Mouse (Mus musculus) adrenal gland, postnatal 25 days (tissue): Measurements from ENCODE around the gene Ccdc110. TPM values are rescaled to one million over a fixed set of nuclear protein-coding genes. Genes with fewer than 3 reads are reported as not detected.

Experiments used
- DNase-seq: peaks from one replicate; pipeline ENCODE4 v3.0.0; 2021; ENCODE audit warnings: mixed read lengths
- long read RNA-seq: library from polyadenylated mRNA; stranded (forward); transcript quantifications from one replicate; pipeline ENCODE4 v2.0.0, GENCODE M21; 2021
- total RNA-seq: library from RNA; stranded (reverse); gene quantifications from 2 replicates; pipeline ENCODE4 v1.2.3, GENCODE M21; 2021

The Ccdc110 gene
- not detected in 2 replicates for total RNA-seq
- long read RNA-seq = 0 reads

- DNase-seq = peak; percentile 99
Measured at GRCm38 (mm10) chr8:45934582-45935014, at the start of gene Ccdc110. Gene Ccdc110, plus strand, starts transcription at chr8:45934619.

- DNase-seq = peak; percentile 41
Measured at GRCm38 (mm10) chr8:45885202-45885685, 49.2 kb upstream of the Ccdc110 start, which contains the start of gene Pdlim3. Gene Pdlim3, plus strand, starts transcription at chr8:45885461.

DNA sequence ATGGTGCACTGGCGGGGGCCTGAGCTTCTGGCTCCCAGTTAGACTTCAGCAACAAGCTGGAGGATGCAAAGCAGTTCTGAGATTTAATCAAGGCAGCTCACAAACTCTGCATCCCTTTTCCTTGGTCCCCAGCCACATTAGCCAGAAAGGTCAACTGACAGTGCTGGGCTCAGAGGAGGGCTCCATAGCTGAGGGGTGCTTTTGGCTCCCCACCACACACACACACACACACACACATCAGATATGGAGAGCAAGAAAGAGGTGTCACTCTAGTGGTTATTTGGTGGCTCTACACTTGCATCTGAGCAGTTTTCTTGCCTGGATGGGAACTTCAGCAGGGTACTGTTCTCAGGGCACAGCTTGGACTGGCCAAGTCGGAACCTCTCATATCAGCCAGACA, 48.6 kb upstream of the Ccdc110 start:
- no peak for DNase-seq

DNA sequence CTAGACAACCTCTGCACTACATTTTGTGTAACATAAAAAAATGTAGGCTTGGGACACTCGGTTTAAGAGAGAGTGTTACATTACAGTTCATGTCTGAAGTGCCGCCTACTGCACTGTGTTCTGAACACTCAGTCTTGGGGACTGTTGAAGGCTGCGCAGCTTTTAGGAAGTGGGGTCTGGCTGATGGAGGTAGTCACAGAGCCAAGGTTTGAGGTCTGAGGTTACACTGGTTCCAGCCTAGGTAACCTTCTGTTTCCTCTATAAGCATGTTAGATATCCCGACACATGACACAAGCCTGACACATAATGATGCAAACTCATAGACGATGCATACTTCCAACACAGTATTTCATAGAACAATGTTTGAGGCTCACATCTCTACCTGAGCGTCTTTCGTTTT, 44.7 kb upstream of the Ccdc110 start:
- DNase-seq = no peak

GRCm38 (mm10) chr8:45896590-45896989, 37.8 kb upstream of the Ccdc110 start:
- no peak for DNase-seq

DNA sequence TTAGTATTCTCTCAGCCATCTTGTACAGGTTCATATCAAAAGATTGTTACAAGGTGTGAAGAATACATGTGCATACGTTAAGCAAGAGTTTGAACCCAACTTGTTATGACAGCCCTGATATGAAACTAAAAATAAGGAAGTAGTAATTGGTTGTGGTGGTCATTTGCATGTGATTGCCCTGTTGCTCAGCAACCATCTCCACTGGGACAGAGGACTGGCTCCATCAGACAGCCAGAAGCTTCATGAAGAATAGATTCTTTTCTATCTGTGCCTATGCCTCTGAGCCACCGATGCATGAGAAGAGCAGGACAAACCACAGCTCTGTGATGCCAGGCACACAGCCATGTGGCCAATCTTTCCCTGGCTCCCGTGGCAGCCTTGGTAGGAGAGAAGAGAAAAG, 34.6 kb upstream of the Ccdc110 start:
- DNase-seq = no peak

GRCm38 (mm10) chr8:45901626-45902025, 32.8 kb upstream of the Ccdc110 start:
- DNase-seq = no peak

DNA sequence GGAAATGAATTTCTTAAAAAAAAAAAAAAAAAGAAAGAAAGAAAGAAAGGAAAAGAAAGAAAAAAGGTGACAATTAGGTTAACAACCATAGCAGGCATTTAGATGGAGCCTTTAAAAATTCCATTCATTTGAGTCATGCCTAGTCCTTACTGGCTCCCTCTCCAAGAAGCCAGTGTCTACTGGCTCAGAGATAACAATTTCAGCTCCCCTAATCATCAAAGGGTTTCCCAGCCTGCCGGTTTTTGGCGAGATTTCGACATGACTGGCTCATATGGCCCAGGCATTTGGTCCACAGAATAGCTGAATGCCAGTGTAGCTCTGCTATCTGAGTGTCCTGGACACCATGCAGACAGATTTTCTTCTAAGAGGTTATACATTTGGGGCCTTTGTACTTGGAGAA, 30.8 kb upstream of the Ccdc110 start:
- no peak for DNase-seq

- no peak for DNase-seq
Measured at GRCm38 (mm10) chr8:45905591-45906250, 28.7 kb upstream of the Ccdc110 start.

- no peak for DNase-seq
Measured at GRCm38 (mm10) chr8:45906251-45906619, 28.2 kb upstream of the Ccdc110 start.

- DNase-seq = no peak
Measured at GRCm38 (mm10) chr8:45913707-45914106, 20.7 kb upstream of the Ccdc110 start.

- no peak for DNase-seq
Measured at GRCm38 (mm10) chr8:45916496-45916895, 17.9 kb upstream of the Ccdc110 start.

GRCm38 (mm10) chr8:45917040-45917679, 17.3 kb upstream of the Ccdc110 start:
- DNase-seq = no peak

GRCm38 (mm10) chr8:45918891-45919290, 15.5 kb upstream of the Ccdc110 start:
- DNase-seq = no peak

DNA sequence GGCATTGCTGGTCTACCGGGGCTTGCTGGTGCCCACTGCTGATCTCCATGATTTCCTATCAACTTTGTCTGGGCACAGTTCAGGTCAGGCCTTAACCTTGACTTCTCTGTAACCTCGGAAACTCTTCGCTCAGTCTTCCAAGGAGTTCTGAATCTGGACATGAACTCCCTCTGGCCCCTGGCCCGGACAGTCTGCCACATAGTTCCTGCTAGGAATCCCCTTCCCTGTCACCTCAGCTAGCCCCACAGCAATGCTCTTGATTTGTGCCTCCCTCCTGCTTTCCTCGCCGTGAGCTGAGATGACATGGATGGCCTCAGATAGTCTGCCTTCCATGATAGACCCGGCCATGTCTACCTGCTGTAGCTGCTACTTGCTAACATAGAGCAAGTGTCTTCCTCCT, 14.0 kb upstream of the Ccdc110 start:
- DNase-seq = no peak

DNA sequence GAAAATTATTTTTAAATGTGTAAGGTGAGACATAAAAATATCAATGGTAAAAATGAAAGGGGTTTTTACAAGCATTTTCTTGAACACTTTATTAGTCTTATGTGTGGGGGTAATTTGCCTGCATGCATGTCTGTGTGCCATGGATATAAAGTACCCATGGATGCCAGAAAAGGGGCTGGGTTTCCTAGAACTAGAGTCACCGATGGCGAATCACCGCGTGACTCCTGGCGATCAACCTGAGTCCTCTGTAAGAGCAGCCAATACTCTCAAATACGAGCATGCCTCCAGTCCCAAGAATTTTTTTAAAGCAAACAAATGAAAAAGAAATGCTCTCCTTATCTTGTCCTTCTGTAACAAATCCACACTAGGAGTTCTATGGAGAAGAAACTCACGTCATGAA, 12.3 kb upstream of the Ccdc110 start:
- no peak for DNase-seq

DNA sequence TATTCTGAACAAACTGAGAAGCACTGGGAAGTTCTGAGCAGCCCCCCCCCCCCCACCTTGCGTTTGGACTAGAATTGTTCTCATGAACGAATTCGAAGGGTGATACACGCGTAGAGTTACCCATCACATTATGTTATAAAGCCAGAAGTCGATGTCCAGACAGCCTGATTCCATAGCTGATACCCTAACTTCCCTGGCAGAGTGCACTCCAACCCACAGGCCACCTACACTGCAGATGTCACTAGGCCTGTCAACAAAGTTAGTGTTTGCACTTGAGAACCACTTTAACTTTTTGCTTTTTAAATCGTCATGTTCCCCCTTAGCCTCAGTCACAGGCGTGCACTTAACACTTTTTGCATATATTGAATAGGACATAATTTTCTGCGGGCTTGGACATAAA, 2.6 kb downstream of the Ccdc110 start:
- no peak for DNase-seq

GRCm38 (mm10) chr8:45946283-45946682, 11.9 kb downstream of the Ccdc110 start:
- DNase-seq = no peak

- DNase-seq = no peak
Measured at GRCm38 (mm10) chr8:45950622-45951021, 16.2 kb downstream of the Ccdc110 start.

GRCm38 (mm10) chr8:45970894-45971293, 36.5 kb downstream of the Ccdc110 start:
- no peak for DNase-seq

DNA sequence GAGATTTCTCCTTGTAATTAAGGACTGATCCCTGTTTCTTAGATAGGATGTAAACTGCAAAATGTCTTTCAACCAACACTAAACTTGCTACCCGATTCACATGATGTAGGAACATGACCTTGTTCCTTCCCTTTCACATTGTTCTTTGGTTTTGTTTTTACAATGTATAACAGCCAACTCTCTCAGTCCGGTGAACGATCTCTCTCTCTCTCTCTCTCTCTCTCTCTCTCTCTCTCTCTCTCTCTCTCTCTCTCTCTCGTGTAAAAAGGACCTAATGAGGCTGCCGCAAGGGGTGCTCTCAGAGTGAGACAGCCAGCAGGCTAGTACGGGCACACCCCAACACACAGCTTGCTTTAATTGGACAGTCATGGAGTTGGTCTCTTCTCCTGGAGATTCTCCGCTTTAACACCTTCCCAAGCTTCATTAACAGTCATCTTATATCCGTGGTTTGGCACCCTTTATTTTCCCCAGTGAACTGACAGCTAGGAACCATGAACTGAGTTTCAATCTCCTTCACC, 39.6 kb downstream of the Ccdc110 start:
- DNase-seq = no peak

DNA sequence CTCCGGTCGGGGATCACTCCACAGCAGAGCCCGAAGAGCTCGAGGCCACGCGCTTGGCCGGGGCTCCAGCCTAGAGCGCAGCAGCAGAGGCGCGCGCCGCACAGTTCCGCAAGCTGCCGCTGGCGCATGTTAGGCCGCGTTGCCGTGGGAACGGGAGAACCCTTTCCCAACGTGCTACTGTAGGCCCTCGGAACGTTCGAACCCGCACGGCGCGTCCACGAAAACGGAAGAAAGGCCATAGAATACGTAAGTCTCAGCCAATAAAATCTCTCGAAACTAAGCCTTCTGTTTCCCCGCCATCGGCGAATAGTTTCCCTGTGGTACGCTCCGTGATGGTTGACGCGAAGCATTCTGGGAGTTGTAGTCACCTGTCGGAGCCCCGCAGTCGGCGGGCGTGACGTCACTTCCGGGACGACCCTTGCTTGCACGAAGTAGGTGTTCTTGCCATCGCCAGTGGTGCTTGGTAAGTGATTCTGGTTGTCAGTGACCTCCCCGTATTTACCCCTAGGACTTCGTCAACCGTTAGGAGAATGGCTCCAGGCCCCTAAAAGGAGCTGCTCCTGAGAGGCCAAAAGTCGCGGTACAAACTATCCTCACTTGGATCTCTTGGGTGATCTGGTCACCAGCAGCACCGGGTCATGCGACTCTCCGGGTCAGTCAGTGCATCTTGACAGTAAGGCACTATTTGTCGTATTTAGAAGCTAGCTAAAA, 40.9 kb downstream of the Ccdc110 start, which contains the start of the genes 1700029J07Rik and Ufsp2:
TSS of gene 1700029J07Rik (minus strand) at position 127 of the 711 bp plus-strand sequence.
TSS of gene Ufsp2 (plus strand) at position 403 of the 711 bp plus-strand sequence.
- peak; percentile 96 for DNase-seq
